Mouse (Mus musculus): Measurements from ENCODE around the gene Gm14322.
"Not testable (repeated sequence)": the region's sequence is repeated elsewhere in the genome, so short reads cannot be mapped to it uniquely, and the experiment has no call there.

The Gm14322 gene

GRCm38 (mm10) chr2:177758941-177759558, at the start of gene Gm14322:
Gene Gm14322, plus strand, starts transcription at chr2:177759288.
- not testable (repeated sequence) for DNase-seq (ENCODE audit: low read depth, low spot score)

GRCm38 (mm10) chr2:177741487-177741886, 17.6 kb upstream of the Gm14322 start:
- DNase-seq (ENCODE audit: low read depth, low spot score), result not testable (repeated sequence)

- not testable (repeated sequence) for DNase-seq (ENCODE audit: low read depth, low spot score)
Observed at GRCm38 (mm10) chr2:177787351-177787750, 28.3 kb downstream of the Gm14322 start.

GRCm38 (mm10) chr2:177806170-177806569, 47.1 kb downstream of the Gm14322 start:
- not testable (repeated sequence) for DNase-seq (ENCODE audit: low read depth, low spot score)

All from retina, adult 2 months (tissue).